Mouse (Mus musculus) stomach, postnatal 0 days (tissue): Measurements from ENCODE around the gene Psmb3. TPM values are rescaled to one million over a fixed set of nuclear protein-coding genes. Genes with fewer than 3 reads are reported as not detected.
A peak's percentile ranks its signal among the peaks of the same experiment; 100 is the strongest.
"Not testable (repeated sequence)": the region's sequence is repeated elsewhere in the genome, so short reads cannot be mapped to it uniquely, and the experiment has no call there.

Source experiments
- ATAC-seq: fragments of 200-750 bp; cut with Nextera tagmentation; 2 replicates; pipeline ENCODE4 v1.8.0; 2017; ENCODE audit not compliant: low FRiP score, low TSS enrichment
- DNase-seq: peaks from one replicate; pipeline ENCODE4 v3.0.0-alpha.2; 2016; ENCODE audit warnings: low spot score
- H3K27ac ChIP-seq: fragments of 300-500 bp; sonication (generic); replicated peaks from 2 replicates; pipeline ENCODE4 v1.5.1; 2014; ENCODE audit warnings: mild to moderate bottlenecking, control low read depth
- H3K27me3 ChIP-seq: fragments of 300-500 bp; sonication (generic); 2 replicates; pipeline ENCODE4 v1.6.1; 2014; ENCODE audit warnings: low read length; ENCODE audit not compliant: control insufficient read depth, insufficient read depth
- H3K36me3 ChIP-seq: fragments of 300-500 bp; sonication (generic); 2 replicates; pipeline ENCODE4 v1.6.1; 2014; ENCODE audit warnings: low read length, mixed read lengths; ENCODE audit not compliant: control insufficient read depth, insufficient read depth
- H3K4me1 ChIP-seq: fragments of 300-500 bp; sonication (generic); replicated peaks from 2 replicates; pipeline ENCODE4 v1.6.1; 2014; ENCODE audit warnings: antibody characterized with exemption; ENCODE audit not compliant: control insufficient read depth, insufficient read depth
- H3K4me2 ChIP-seq: fragments of 300-500 bp; sonication (generic); replicated peaks from 2 replicates; pipeline ENCODE4 v1.6.1; 2014; ENCODE audit warnings: low read depth, mild to moderate bottlenecking, control low read depth, moderate library complexity
- H3K4me3 ChIP-seq: fragments of 300-500 bp; sonication (generic); 2 replicates; pipeline ENCODE4 v1.5.1; 2014; ENCODE audit warnings: low read depth, low read length, control low read depth
- H3K9ac ChIP-seq: fragments of 300-500 bp; sonication (generic); 2 replicates; pipeline ENCODE4 v1.6.1; 2014; ENCODE audit warnings: mild to moderate bottlenecking, low read length, control low read depth, mixed read lengths
- H3K9me3 ChIP-seq: fragments of 300-500 bp; sonication (generic); 2 replicates; pipeline ENCODE4 v1.6.1; 2016; ENCODE audit warnings: low read length; ENCODE audit not compliant: control insufficient read depth
- CTCF ChIP-seq: IDR thresholded peaks from 2 replicates; pipeline ENCODE4 v1.5.1; 2016; ENCODE audit warnings: antibody characterized with exemption, low read depth, mild to moderate bottlenecking, moderate library complexity
- EP300 ChIP-seq: optimal IDR thresholded peaks from 2 replicates; pipeline ENCODE3; 2016; ENCODE audit warnings: antibody characterized with exemption
- WGBS: fragments of 180-500 bp; shearing (Covaris S2); extraction: QIAGEN DNeasy Blood & Tissue Kit; methylation state at CpG from one replicate; pipeline ENCODE4 v1.1.7; 2014; 5-methylcytosine and 5-hydroxymethylcytosine counted together
- polyA plus RNA-seq: library from polyadenylated mRNA; unstranded; fragments of >200 nt; fragmentation: Nextera tagmentation; extraction: Ambion mirVana; gene quantifications from 2 replicates; pipeline ENCODE4 v1.2.1, GENCODE M21; 2015

The Psmb3 gene
- polyA plus RNA-seq, 1 experiment from 2014 or later, result 438 TPM

DNA sequence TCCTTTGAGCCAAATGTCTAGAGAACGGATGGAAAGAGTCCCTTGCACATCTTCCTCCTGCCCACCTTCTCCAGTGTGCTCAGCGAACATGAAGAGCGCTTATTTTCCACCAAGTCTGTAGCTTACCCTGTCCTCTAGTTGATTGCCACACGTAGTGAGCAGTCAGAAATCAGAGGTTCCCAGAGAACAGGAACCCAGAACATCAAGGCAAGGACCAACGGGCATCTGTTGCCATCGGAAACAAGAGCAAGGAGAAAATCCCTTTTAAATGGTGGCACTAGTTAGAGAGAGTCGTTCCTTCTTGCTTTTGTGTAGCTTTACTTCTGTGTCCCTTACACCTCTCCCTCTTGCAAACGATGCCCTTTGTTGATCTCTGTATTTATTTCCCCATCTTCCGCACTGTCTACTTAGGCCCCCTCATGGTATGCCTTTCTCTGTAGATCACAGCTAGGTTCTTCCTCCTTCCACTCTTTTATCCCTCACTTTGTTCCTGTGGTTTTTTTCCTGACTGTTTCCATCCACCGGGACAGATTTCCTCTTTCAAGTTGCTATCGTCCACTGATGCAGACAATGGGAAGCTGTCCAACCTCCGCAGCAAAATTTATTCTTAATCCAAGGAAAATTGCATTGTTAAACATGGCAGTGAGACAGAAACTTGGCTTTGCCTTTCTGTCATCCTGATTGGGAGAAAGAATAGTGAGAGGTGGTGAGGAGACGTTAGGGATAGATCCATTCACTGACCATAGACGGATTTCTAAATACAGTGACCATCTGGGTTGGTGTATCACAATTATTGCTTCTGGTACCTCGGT lies 1.4 kb upstream of the Psmb3 start:
- TF ChIP-seq CTCF (no peak), EP300 (no peak)
- Histone ChIP-seq H3K4me3 (peak overlapping the region; percentile 85), H3K36me3 (peaks cover under 1% of the 10 kb centered on the region), H3K27me3 (no peaks in the 10 kb centered on the region), H3K9ac (no peak overlapping the region), H3K4me1 (no peaks in the 10 kb centered on the region; the same call in 1 of the 2 replicates), H3K27ac (0 out of 2 replicates have a peak overlapping the region, but pooled peaks have one; percentile 35), H3K9me3 (no peaks in the 10 kb centered on the region), H3K4me2 (peak overlapping the region; percentile 36; the same call in 1 of the 2 replicates)
- WGBS, result 52% methylated on average over 15 of the region's 15 CpGs
- no peak for ATAC-seq
- no peak for DNase-seq

DNA sequence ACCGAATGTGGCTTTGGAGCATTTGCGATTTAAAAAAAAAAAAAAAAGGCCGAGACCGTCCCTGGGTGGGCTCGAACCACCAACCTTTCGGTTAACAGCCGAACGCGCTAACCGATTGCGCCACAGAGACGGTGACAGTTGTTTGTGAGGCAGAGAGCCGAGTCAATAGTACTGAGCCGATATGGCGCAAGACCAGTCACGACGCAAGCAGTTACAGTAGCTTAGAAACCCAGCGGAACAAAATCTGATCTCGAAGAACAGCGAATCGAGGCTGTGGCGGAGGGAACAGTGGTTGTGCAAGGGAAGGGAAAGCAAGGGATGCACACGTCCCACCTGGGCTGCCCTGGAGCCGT lies 830 bp upstream of the Psmb3 start:
- Histone ChIP-seq H3K9me3 (no peaks in the 10 kb centered on the region), H3K4me3 (peak overlapping the region; percentile 85), H3K36me3 (peaks cover 3% of the 10 kb centered on the region), H3K27ac (peak overlapping the region; percentile 90), H3K27me3 (no peaks in the 10 kb centered on the region), H3K4me2 (peak overlapping the region; percentile 79), H3K4me1 (no peaks in the 10 kb centered on the region; the same call in 1 of the 2 replicates), H3K9ac (peak overlapping the region; percentile 72)
- DNase-seq, result peak; percentile 89
- no peak for TF ChIP-seq CTCF
- TF ChIP-seq EP300, result no peak
- under 1% methylated on average over 24 of the region's 24 CpGs for WGBS
- peak; percentile 10 for ATAC-seq

DNA sequence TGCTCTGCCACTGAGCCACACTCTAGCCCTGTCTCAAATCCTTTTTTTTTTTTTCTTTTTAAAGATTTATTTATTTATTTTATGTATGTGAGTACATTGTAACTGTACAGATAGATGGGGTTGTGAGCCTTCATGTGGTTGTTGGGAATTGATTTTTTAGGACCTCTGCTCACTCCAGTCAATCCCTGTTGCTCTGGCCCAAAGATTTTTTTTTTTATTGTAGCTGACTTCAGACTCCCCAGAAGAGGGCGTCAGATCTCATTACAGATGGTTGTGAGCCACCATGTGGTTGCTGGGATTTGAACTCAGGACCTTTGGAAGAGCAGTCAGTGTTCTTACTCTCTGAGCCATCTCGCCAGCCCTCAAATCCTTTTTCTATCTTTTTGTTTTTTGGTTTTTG lies 6.9 kb downstream of the Psmb3 start:
- peaks cover 13% of the 10 kb centered on the region for H3K36me3 ChIP-seq
- not testable (repeated sequence) for ATAC-seq
- 83% methylated on average over 2 of the region's 2 CpGs for WGBS

DNA sequence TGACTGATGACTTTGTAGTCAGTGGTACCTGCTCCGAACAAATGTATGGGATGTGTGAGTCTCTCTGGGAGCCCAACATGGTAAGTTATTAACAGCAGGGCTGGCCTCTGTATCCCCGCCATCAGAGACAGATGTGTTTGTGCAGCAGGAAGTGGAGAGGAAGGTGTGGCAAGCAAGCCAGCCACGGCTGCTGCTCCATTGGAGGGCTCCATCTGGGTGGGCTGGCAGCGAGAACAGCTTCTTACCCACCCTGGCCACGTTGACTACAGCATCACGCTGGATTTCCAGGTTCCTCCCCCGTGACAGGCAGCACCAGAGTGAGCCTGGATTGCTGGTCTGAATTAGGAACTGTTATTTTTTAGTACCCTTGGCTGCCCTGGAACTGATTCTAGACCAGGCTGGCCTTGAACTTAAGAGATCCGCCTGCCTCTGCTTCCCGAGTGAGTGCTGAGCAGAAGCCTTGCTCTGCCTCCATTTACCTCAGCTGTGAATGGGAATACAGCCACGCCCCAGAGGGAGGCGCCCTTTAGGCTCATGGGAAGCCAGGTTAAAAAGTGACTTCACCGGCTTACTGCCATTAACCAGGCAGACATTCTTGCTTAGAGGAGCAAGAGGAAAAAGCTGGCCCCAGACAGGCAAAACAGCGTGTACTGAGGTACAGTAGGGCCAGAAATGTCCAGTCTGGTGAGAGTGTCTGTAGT lies 8.2 kb downstream of the Psmb3 start:
- Histone ChIP-seq H3K36me3 (peaks cover 13% of the 10 kb centered on the region; the same call in 1 of the 2 replicates), H3K4me2 (no peak overlapping the region), H3K4me3 (no peak overlapping the region), H3K27ac (no peak overlapping the region), H3K9me3 (no peaks in the 10 kb centered on the region), H3K4me1 (no peaks in the 10 kb centered on the region), H3K27me3 (no peaks in the 10 kb centered on the region), H3K9ac (no peak overlapping the region)
- WGBS, result 74% methylated on average over 13 of the region's 13 CpGs
- ATAC-seq (no peak), DNase-seq (no peak)
- no peak for TF ChIP-seq EP300
- TF ChIP-seq CTCF, result no peak

More for the DNA sequence above, 6.9 kb downstream of the Psmb3 start:
- not testable (repeated sequence) for H3K4me2 ChIP-seq, H3K9ac ChIP-seq, H3K4me3 ChIP-seq, H3K27ac ChIP-seq, H3K4me1 ChIP-seq, H3K9me3 ChIP-seq, H3K27me3 ChIP-seq, DNase-seq

DNA sequence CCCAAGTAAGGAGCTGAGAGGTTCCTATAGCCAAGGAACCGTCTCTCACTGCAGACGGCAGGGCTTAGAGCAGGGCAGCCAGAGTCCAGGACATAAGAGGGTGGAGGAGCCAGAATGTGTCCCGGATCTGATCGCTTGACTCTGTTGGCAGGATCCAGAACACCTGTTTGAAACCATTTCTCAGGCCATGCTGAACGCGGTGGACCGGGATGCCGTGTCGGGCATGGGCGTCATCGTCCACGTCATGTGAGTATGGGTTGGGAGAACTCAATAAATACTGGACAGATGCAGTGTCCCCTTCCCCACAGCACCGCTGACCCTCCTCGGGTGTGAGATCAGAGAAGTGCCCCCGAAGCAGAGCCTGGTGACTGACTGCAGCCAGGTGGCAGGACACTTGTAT lies 9.1 kb downstream of the Psmb3 start:
- no peak for ATAC-seq
- peaks cover 10% of the 10 kb centered on the region; the same call in 1 of the 2 replicates for H3K36me3 ChIP-seq
- 92% methylated on average over 15 of the region's 15 CpGs for WGBS

DNA sequence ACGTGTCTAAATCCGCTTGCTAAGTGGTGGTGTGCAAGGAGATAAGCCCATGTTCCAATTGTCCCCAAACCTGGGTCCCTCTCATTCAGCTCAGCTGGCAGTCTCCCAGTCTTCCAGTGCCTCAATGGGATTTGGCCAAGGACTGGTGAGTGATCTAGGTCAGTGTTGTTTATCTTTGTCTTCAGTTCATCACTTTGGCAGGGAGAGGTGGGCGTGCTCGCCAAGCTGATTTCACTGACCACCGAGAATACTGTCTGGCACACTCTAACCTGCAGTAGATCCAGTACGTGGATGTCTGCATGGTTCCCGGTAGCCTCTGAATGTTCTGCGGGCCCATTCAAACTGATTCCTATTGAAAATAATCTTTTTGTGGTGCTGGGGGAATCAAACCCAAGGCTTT lies 10.7 kb downstream of the Psmb3 start:
- Histone ChIP-seq H3K4me1 (no peaks in the 10 kb centered on the region), H3K9me3 (no peaks in the 10 kb centered on the region), H3K4me3 (no peak overlapping the region), H3K27me3 (no peaks in the 10 kb centered on the region), H3K36me3 (peaks cover 10% of the 10 kb centered on the region; the same call in 1 of the 2 replicates), H3K9ac (no peak overlapping the region), H3K27ac (no peak overlapping the region), H3K4me2 (no peak overlapping the region)
- DNase-seq, result no peak
- 81% methylated on average over 8 of the region's 8 CpGs for WGBS
- TF ChIP-seq EP300 (no peak), CTCF (no peak)
- ATAC-seq, result no peak

More for the DNA sequence above, 9.1 kb downstream of the Psmb3 start:
- no peaks in the 10 kb centered on the region for H3K27me3 ChIP-seq
- no peak overlapping the region for H3K27ac ChIP-seq
- H3K4me1 ChIP-seq, result no peaks in the 10 kb centered on the region
- no peak for DNase-seq
- TF ChIP-seq CTCF, result no peak
- no peak for TF ChIP-seq EP300
- H3K4me2 ChIP-seq, result no peak overlapping the region
- no peak overlapping the region for H3K4me3 ChIP-seq
- no peaks in the 10 kb centered on the region for H3K9me3 ChIP-seq
- no peak overlapping the region for H3K9ac ChIP-seq
